Mouse (Mus musculus) 3134 (cell line): Measurements from ENCODE around the gene Mvb12b.
A peak's percentile ranks its signal among the peaks of the same experiment; 100 is the strongest.

ENCODE experiments used
- DNase-seq: peaks from one replicate; pipeline ENCODE4 v3.0.0-alpha.2; 2011; ENCODE audit warnings: low spot score; ENCODE audit not compliant: insufficient read length; ENCODE audit errors: extremely low read depth

The Mvb12b gene

DNA sequence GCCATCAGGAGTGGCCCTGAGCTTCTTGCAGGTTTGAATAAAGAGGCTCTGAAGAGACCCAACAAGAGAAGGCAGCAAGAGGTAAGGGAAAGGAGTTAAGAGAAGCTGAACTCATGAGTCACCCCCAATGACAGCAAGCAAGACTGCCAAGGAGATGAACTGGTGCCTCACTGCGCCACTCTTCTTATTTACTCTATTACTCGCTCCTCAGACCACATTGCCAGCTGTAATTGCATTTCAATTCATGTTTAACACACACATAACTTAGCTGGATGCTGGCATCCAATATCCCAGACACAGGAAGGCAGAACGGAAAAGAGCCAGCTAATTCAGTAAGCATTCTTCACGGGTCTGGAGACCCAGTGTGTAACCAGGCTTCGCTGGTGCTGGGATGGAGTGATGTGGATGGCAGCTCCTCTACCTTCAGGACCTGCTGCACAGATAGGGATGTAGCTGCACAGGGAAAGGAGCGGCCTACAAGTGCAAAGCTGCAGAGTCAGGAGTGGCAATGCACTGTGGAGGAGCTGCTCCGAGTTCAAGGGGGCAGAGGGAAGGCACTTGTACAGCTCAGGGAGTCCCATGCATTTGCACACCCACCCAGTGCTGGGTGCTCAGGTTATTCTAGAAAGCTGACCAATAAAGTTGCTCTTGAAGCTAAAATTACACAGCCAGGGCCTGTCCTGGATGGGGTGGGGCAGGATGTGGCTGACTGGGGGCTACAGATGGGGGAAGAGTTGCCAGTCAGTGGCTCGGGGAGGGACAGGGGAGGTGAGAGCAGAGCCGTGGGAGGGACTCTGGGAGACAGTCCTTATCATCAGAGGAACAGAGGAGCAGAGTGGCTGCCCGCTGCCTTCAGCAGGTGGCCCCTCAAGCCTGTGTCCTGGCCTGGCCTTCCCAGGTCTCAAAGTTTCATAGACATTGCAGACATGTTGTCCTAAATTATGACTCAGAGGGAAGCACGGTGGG lies 34.5 kb downstream of the Mvb12b start:
- no peak for DNase-seq

DNA sequence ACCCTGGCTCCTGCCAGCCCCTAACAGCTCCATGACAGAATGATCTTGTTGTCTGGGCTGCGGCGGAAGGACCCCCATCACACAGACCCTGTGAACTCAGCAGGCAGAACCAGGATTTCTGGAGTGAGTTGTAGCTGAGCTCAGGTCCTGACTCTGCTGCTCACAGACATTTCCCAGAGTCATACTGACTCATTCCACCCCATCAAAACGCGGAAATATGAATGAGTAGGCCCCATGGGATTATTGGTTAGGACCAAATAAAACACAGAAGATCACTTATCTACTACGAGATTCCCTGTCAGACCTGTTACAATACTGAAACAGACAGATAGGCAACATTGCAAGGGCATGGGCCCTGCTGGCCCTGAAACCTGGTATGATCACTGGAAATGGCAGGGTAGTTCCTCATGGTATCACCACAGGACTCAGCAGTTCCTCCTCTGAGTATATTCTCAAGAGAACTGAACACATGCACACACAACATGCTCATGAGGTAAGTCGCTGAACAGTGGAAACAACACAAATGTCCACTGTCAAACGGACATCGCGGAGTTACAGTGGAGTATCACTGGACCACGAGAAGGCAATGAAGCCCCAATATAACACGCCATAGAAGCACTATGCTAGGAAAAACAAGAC lies 40.4 kb downstream of the Mvb12b start:
- DNase-seq, result peak; percentile 25

DNA sequence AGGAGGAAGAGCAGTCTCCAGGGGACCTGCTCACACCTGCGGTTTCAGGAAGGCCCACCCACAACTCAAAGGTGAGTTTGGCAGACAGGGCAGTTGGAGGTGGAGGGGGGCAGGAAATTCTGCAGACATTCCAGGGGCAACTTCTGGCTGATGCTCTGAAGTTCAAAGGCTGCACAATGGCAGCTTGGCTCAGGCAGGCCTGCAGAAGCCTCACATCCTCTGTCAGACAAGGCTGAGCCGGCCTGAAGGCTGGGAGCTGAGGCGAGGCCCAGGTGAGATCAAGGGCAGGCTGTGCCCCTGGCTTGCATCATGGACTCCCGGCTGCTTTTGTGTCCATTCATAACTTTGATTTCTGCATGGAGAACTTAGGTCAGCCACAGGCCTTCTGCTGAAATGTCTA lies 41.1 kb downstream of the Mvb12b start:
- no peak for DNase-seq

DNA sequence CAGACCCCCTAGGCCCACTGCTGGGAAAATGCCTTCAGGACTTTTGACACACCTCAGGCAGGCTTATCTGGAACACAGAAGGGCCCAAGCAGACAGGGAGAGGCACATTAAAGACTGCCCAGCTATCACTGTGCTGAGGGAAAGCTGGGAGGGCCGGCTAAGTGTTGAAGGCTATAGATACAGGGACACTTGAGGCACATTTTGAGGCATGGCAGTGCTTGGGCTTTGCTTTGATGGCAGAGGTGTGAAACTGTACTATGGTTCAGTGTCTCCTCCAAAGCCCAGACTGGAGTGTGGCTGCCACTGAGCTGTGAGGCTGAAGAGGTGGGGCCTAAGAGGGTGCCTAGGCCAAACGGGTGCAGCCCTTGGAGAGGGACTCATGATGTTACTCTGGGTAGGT lies 44.1 kb downstream of the Mvb12b start:
- no peak for DNase-seq

GRCm38 (mm10) chr2:33842983-33843577 lies 44.7 kb downstream of the Mvb12b start:
- no peak for DNase-seq

GRCm38 (mm10) chr2:33841980-33842379 lies 45.8 kb downstream of the Mvb12b start:
- DNase-seq, result no peak

DNA sequence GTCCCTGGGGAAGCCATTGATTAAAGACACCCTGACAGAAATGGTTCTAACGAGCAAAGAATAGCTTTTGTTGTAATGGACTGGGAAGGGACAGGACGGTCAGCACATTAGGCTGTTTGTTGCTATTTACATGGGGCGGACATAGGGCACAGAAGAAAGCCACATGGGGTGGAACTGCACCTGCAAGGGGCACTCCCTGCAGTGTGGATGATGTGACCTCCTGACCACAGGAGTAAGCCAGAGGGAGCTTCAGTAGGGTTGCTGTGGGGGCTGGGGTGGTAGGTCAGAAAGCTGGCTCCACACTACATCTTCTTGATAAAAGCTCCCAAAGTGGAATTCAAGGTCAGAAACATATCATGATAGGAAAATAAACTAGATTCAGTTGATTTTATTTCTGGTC lies 47.3 kb downstream of the Mvb12b start:
- no peak for DNase-seq

DNA sequence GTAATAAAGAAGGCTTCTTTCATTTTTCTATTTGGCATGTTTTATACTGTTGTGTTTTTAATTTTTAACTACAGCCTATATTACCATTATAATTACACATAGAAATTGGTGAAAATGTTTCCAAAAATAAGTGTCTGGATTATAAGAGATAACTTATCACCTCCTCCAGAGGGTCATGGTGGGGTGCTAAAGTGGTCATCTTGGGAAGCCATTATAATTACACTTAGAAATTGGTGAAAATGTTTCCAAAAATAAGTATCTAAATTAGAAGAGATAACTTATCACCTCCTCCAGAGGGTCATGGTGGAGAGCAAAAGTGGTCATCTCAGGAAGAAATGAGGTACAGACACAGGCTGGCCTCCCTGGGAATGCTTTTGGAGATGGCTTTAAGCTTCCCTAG lies 48.5 kb downstream of the Mvb12b start:
- DNase-seq, result no peak

DNA sequence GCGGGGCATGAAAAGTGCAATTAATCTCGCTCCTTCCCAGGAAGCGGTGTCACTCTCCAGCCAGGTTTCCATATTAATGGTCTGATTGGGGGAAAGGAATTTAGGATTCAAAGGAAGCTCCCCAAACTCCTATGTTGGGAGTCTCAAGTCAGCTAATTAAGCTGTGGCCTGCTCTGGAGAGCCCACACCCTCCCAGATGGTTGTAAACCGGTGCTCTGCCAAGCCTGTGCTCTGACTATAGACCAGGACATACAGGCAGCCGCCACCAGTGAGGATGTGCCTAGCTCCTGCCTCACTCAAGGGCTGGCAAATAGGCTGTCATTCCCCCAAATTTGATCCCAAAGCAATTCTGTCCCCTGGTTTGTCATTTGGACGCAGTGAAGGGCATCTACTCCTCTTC lies 50.4 kb downstream of the Mvb12b start:
- no peak for DNase-seq

- DNase-seq, result no peak
Measured at GRCm38 (mm10) chr2:33836660-33837213, 51.0 kb downstream of the Mvb12b start.

GRCm38 (mm10) chr2:33835038-33835437 lies 52.7 kb downstream of the Mvb12b start:
- DNase-seq, result no peak

GRCm38 (mm10) chr2:33833902-33834301 lies 53.8 kb downstream of the Mvb12b start:
- no peak for DNase-seq

- DNase-seq, result no peak
Measured at GRCm38 (mm10) chr2:33829870-33830269, 57.9 kb downstream of the Mvb12b start.

GRCm38 (mm10) chr2:33826777-33827176 lies 61.0 kb downstream of the Mvb12b start:
- no peak for DNase-seq

DNA sequence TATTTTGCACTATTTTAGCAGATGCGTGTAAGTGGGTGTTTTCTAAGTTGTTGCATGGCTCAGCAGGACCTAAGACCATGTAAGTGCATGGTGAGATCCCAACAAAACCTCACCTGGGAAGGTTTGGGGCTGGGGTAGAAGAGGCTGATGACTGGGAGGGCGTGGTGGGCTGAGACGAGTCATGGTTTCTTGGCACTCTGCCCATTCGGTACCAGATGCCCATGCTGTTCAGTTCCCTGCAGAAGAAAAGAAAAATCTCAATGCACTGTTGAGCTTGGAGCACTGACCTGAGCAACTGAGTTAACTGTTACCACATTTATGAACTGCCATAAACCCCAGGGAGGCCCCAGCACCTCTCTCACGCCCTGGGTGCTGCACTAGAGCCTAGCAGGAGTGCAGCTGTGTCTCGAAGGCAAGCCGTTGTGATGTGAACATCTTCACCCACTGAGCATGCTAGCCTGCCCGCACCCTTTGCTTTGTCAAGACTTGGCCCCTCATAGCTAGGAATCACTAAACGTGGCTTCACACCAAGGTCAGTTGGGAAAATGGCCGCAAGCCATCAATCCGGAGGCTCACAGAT lies 62.7 kb downstream of the Mvb12b start:
- no peak for DNase-seq

- DNase-seq, result peak; percentile 55
Measured at GRCm38 (mm10) chr2:33821677-33822607, 65.8 kb downstream of the Mvb12b start.

GRCm38 (mm10) chr2:33820450-33820849 lies 67.3 kb downstream of the Mvb12b start:
- no peak for DNase-seq

GRCm38 (mm10) chr2:33820037-33820436 lies 67.7 kb downstream of the Mvb12b start:
- DNase-seq, result no peak

DNA sequence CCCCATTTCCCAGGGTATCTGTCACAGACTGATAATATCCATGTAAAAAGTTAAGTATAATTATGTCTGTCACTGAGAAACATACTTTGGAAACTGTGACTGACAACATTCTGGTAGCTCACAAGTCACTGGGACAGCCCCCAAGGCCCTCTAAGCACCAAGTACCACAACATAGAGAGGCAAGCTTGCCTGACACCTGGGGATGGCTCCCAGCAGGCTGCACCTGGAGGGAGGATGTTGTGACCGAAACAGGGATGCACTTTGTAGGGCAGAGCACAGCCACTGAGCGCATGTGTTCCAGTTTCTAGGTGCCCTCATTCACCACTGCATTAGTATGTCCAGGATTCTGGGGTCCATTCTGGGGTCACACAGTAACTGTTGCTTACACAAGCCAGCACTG lies 69.4 kb downstream of the Mvb12b start:
- DNase-seq, result no peak
